Mouse (Mus musculus) G1E (cell line): ENCODE results near the gene Cnpy3.

Experiments
- CTCF ChIP-seq: IDR thresholded peaks from 2 replicates; pipeline ENCODE4 v1.5.1; 2012; ENCODE audit warnings: low read depth, low read length, inconsistent platforms, mixed read lengths
- GATA1 ChIP-seq: IDR thresholded peaks from 2 replicates; pipeline ENCODE4 v1.6.1; 2012; ENCODE audit warnings: borderline replicate concordance, low read length, inconsistent platforms, mixed read lengths

DNA sequence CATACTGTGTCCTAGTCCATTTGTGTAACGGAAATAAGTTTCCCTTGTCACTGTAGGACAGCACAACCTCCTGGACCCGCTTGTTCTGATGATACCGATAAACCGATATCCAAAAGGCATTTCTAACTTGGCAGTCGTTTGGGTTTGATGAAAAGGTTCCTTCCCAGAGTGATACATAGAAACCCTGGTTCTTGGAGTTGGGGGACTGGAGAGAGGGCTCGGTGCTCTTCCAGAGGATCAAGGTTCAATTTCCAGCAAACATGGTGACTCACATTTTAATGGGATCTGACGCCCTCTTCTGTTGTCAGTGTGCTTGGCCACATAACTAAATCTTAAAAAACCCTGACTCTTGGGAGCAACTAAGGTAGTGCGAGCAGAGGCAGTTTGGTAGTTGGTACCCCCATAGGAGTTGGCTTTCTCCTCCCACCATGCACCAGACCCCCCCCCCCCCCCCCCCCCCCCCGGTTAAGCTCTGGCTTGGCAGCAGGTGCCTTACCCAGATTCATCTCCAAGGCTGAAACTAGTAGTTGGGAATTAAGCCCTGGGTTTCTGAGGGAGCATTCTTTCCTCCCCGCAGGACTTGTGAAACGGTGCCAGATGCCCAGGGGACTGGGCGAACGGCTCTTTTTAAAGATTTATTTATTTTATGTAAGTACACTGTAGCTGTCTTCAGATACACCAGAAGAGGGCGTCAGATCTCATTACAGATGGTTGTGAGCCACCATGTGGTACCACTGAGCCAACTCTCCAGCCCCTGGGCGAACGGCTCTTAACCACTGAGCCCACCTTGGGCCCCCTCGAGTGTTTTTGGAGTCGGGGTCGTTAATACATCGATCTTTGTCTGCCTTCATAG lies 21.5 kb upstream of the Cnpy3 start:
- TF ChIP-seq GATA1 (no peak), CTCF (no peak)
